Mouse (Mus musculus): Measurements from ENCODE around the gene Dhx32. TPM values are rescaled to one million over a fixed set of nuclear protein-coding genes. Genes with fewer than 3 reads are reported as not detected.

Gene Dhx32
- polyA plus RNA-seq, 1 experiment from 2014 or later: 22.0 TPM

DNA sequence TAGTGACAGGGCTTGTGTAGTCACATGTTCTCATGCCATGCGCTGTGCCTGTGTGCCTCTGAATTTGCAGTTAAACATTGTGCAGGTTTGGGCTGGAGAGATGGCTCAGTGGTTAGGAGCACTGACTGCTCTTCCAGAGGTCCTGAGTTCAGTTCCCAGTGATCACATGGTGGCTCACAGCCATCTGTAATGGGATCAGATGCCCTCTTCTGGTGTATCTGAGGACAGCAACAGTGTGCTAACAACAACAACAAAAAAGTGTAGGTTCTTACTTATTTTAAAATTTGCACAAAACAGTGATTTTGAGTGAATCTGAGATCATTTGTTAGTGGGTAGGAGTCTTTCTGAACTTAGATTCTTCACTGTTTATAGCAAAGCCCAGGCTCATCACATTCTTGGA, 63.9 kb downstream of the Dhx32 start:
- TF ChIP-seq EP300 (IDR thresholded peaks at IDR 0.05) (no peak), CTCF (IDR thresholded peaks at IDR 0.05) (peak; percentile 33; the same call in 1 of the 2 replicates)
- Histone ChIP-seq H3K9me3 (ENCODE audit: low read length) (no peaks in the 10 kb centered on the region), H3K4me2 (replicated peaks; ENCODE audit: low read depth, low read length) (no peak overlapping the region), H3K36me3 (ENCODE audit: insufficient read depth, low read length) (peaks cover 51% of the 10 kb centered on the region), H3K27ac (ENCODE audit: low read length) (no peak overlapping the region), H3K9ac (replicated peaks; ENCODE audit: low read depth) (no peak overlapping the region), H3K4me3 (ENCODE audit: low read depth, low read length) (no peak overlapping the region), H3K4me1 (ENCODE audit: insufficient read depth, low read depth, low read length) (no peaks in the 10 kb centered on the region), H3K27me3 (replicated peaks; ENCODE audit: insufficient read depth, low read length) (no peaks in the 10 kb centered on the region)
- no peak for DNase-seq (ENCODE audit: low spot score)
- no peak for ATAC-seq
- 100% methylated on average over 1 of the region's 1 CpGs for WGBS

DNA sequence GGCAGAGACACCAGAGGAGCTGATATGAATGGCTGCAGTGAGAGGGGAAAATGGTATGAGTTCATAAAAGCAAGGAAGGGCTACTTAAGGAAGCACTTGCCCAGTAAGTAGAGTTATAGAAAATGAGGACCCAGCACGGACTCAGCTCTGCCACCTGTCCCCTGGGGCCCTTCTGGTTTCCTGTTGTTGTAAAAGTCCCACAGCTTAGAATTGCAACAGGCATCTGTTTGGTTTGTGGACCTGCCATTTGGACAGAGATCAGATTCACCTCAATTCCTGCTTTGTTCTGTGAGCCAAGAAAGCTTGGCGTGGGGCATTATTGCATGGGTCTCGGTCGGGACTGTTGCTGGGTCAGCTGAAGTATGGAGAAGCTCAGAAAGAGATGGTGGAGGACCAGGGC, 67.1 kb downstream of the Dhx32 start:
- no peaks in the 10 kb centered on the region for H3K9me3 ChIP-seq (ENCODE audit: low read length)
- no peaks in the 10 kb centered on the region for H3K4me1 ChIP-seq (ENCODE audit: insufficient read depth, low read depth, low read length)
- no peak for DNase-seq (ENCODE audit: low spot score)
- no peak for TF ChIP-seq CTCF (IDR thresholded peaks at IDR 0.05)
- no peak for TF ChIP-seq EP300 (IDR thresholded peaks at IDR 0.05)
- 91% methylated on average over 4 of the region's 4 CpGs for WGBS
- H3K27me3 ChIP-seq (replicated peaks; ENCODE audit: insufficient read depth, low read length): no peaks in the 10 kb centered on the region
- no peak overlapping the region for H3K4me2 ChIP-seq (replicated peaks; ENCODE audit: low read depth, low read length)
- H3K36me3 ChIP-seq (ENCODE audit: insufficient read depth, low read length): peaks cover 44% of the 10 kb centered on the region
- no peak for ATAC-seq
- no peak overlapping the region for H3K4me3 ChIP-seq (ENCODE audit: low read depth, low read length)
- no peak overlapping the region for H3K27ac ChIP-seq (ENCODE audit: low read length)
- H3K9ac ChIP-seq (replicated peaks; ENCODE audit: low read depth): no peak overlapping the region

DNA sequence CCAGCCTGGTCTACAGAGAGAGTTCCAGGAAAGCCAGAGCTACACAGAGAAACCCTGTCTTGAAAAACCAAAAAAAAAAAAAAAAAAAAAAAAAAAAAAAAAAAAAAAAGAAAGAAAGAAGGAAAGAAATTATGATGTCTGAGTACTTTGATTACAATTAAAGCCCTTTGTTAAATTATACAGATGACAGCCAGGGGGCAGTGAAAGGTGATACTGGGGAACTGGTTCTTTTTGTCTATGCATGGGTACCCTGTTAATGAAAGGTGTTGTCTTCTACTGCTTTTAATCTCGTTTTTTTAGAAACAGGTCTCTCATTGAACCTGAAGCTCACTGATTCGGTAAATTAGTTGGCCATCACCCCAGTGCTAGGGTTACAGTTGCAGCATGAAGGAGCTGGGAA, 75.2 kb downstream of the Dhx32 start:
- Histone ChIP-seq H3K4me2 (replicated peaks; ENCODE audit: low read depth, low read length) (no peak overlapping the region), H3K9ac (replicated peaks; ENCODE audit: low read depth) (no peak overlapping the region), H3K27me3 (replicated peaks; ENCODE audit: insufficient read depth, low read length) (no peaks in the 10 kb centered on the region), H3K4me3 (ENCODE audit: low read depth, low read length) (no peak overlapping the region), H3K9me3 (ENCODE audit: low read length) (no peaks in the 10 kb centered on the region), H3K36me3 (ENCODE audit: insufficient read depth, low read length) (no peaks in the 10 kb centered on the region), H3K27ac (ENCODE audit: low read length) (no peak overlapping the region), H3K4me1 (ENCODE audit: insufficient read depth, low read depth, low read length) (peaks cover 2% of the 10 kb centered on the region; the same call in 1 of the 2 replicates)
- peak; percentile 40 for DNase-seq (ENCODE audit: low spot score)
- TF ChIP-seq EP300 (IDR thresholded peaks at IDR 0.05) (no peak), CTCF (IDR thresholded peaks at IDR 0.05) (peak; percentile 36)
- WGBS: 90% methylated on average over 2 of the region's 2 CpGs
- no peak for ATAC-seq

DNA sequence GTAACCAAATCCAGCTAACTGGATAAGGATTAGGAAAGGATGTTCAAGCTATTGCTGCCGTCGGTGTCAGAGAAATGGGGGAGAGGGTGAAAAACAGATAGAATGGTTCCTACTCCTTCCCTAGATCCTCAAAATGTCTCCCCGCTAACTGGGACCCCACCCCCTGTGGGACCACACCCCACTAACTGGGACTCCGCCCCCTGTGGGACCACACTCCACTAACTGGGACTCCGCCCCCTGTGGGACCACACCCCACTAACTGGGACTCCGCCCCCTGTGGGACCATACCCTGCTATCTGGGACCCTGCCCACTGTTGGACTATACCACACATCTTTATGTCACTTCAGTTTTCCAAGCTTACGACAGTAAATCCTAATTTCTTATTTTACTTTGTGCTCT, 78.6 kb downstream of the Dhx32 start:
- Histone ChIP-seq H3K4me1 (ENCODE audit: insufficient read depth, low read depth, low read length) (no peaks in the 10 kb centered on the region; the same call in 1 of the 2 replicates), H3K27ac (ENCODE audit: low read length) (no peak overlapping the region), H3K4me2 (replicated peaks; ENCODE audit: low read depth, low read length) (no peak overlapping the region), H3K27me3 (replicated peaks; ENCODE audit: insufficient read depth, low read length) (no peaks in the 10 kb centered on the region), H3K9ac (replicated peaks; ENCODE audit: low read depth) (no peak overlapping the region), H3K9me3 (ENCODE audit: low read length) (no peaks in the 10 kb centered on the region), H3K4me3 (ENCODE audit: low read depth, low read length) (no peak overlapping the region), H3K36me3 (ENCODE audit: insufficient read depth, low read length) (no peaks in the 10 kb centered on the region)
- TF ChIP-seq CTCF (IDR thresholded peaks at IDR 0.05) (no peak), EP300 (IDR thresholded peaks at IDR 0.05) (no peak)
- no peak for DNase-seq (ENCODE audit: low spot score)
- ATAC-seq: no peak
- 94% methylated on average over 7 of the region's 7 CpGs for WGBS

DNA sequence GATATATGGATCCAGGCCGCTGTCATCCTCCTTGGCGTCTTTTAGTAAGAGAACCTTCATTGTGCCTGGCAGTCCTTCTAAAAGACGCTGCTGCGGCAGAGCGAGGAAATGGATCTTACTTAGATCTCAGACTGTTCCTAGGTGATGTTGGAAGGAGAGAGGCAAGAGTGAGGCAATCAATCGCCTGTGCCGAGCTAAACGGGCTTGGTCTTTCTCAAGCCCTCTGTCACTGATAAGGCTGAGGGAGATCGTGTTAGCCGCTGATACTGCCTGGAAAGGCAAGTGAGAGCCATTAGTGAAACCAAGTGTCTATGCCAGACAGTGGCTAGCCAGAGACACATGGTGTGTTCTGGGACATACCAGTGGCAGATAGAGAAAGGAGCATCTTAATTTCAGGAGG, 80.2 kb downstream of the Dhx32 start:
- H3K4me2 ChIP-seq (replicated peaks; ENCODE audit: low read depth, low read length): no peak overlapping the region
- no peak overlapping the region for H3K4me3 ChIP-seq (ENCODE audit: low read depth, low read length)
- H3K4me1 ChIP-seq (ENCODE audit: insufficient read depth, low read depth, low read length): no peaks in the 10 kb centered on the region
- H3K9me3 ChIP-seq (ENCODE audit: low read length): no peaks in the 10 kb centered on the region
- DNase-seq (ENCODE audit: low spot score) (no peak), ATAC-seq (no peak)
- H3K9ac ChIP-seq (replicated peaks; ENCODE audit: low read depth): no peak overlapping the region
- no peak overlapping the region for H3K27ac ChIP-seq (ENCODE audit: low read length)
- WGBS: 68% methylated on average over 10 of the region's 10 CpGs
- no peaks in the 10 kb centered on the region for H3K27me3 ChIP-seq (replicated peaks; ENCODE audit: insufficient read depth, low read length)
- no peaks in the 10 kb centered on the region for H3K36me3 ChIP-seq (ENCODE audit: insufficient read depth, low read length)
- TF ChIP-seq EP300 (IDR thresholded peaks at IDR 0.05) (no peak), CTCF (IDR thresholded peaks at IDR 0.05) (no peak)

DNA sequence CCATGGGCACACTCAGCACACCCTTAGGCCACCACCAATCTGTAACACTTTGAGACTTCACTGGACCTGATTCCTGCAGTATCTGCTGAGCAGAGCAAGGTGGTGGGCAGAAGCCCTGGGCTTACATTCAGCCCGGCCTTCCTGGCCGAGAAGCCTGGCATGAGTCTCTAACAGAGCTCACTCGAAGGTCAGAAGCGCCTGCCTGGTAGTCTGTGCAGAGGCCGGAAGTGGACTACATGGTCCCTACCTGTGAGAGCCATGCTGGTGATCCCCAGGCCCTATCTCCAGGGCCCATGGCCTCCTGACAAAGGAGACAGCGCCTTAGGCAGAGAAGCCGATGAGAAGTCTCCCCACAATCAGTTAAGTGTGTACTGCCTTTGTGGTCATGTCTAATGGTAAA, 81.2 kb downstream of the Dhx32 start:
- WGBS: 94% methylated on average over 7 of the region's 7 CpGs
- H3K4me3 ChIP-seq (ENCODE audit: low read depth, low read length): no peak overlapping the region
- H3K27ac ChIP-seq (ENCODE audit: low read length): no peak overlapping the region
- H3K4me1 ChIP-seq (ENCODE audit: insufficient read depth, low read depth, low read length): no peaks in the 10 kb centered on the region
- no peaks in the 10 kb centered on the region for H3K9me3 ChIP-seq (ENCODE audit: low read length)
- H3K4me2 ChIP-seq (replicated peaks; ENCODE audit: low read depth, low read length): no peak overlapping the region
- no peaks in the 10 kb centered on the region for H3K27me3 ChIP-seq (replicated peaks; ENCODE audit: insufficient read depth, low read length)
- ATAC-seq: no peak
- H3K9ac ChIP-seq (replicated peaks; ENCODE audit: low read depth): no peak overlapping the region
- H3K36me3 ChIP-seq (ENCODE audit: insufficient read depth, low read length): no peaks in the 10 kb centered on the region
- TF ChIP-seq CTCF (IDR thresholded peaks at IDR 0.05) (no peak), EP300 (IDR thresholded peaks at IDR 0.05) (no peak)
- DNase-seq (ENCODE audit: low spot score): no peak

DNA sequence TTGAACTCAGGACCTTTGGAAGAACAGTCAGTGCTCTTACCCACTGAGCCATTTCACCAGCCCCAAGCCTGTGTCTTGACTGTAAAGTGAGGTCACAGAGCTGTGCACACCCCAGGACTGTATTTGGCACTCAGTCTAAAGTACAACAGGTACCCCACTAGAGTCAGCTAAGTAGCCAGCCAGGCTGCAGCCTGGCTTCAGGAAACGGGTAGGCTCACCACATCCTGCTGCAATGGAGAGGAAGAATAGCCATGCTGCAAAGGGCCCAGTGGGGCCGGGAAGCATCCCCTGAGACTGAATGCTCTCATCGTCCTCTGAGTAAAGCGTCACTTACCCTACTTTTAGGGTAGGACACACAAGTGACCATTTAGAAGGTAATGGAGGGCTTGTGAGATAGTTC, 82.6 kb downstream of the Dhx32 start:
- Histone ChIP-seq H3K4me2 (replicated peaks; ENCODE audit: low read depth, low read length) (no peak overlapping the region), H3K27ac (ENCODE audit: low read length) (no peak overlapping the region), H3K4me1 (ENCODE audit: insufficient read depth, low read depth, low read length) (no peaks in the 10 kb centered on the region), H3K27me3 (replicated peaks; ENCODE audit: insufficient read depth, low read length) (no peaks in the 10 kb centered on the region), H3K9ac (replicated peaks; ENCODE audit: low read depth) (no peak overlapping the region), H3K36me3 (ENCODE audit: insufficient read depth, low read length) (no peaks in the 10 kb centered on the region), H3K4me3 (ENCODE audit: low read depth, low read length) (no peak overlapping the region), H3K9me3 (ENCODE audit: low read length) (no peaks in the 10 kb centered on the region)
- TF ChIP-seq CTCF (IDR thresholded peaks at IDR 0.05) (no peak), EP300 (IDR thresholded peaks at IDR 0.05) (no peak)
- ATAC-seq (no peak), DNase-seq (ENCODE audit: low spot score) (no peak)
- 75% methylated on average over 4 of the region's 4 CpGs for WGBS
